Mouse (Mus musculus) kidney, postnatal 10 days (tissue): ENCODE measurements at regions not wholly inside any gene's neighbourhood (a gene's known extent, or its start where the extent isn't known, plus 50 kb on each side); places are given as distances from the start of the nearest gene placed in this dataset.

Source experiments
- DNase-seq: peaks from one replicate; pipeline ENCODE4 v3.0.0; 2021; ENCODE audit warnings: mixed read lengths

- peak; percentile 60 for DNase-seq
Observed at GRCm38 (mm10) chr3:149217916-149218803, 227.8 kb upstream of the Adgrl2 start.

- no peak for DNase-seq
Observed at GRCm38 (mm10) chr3:149216759-149217400, 226.5 kb upstream of the Adgrl2 start.

GRCm38 (mm10) chr3:149215691-149216090 lies 225.3 kb upstream of the Adgrl2 start:
- peak; percentile 23 for DNase-seq

- DNase-seq: no peak
Observed at GRCm38 (mm10) chr3:149211909-149212308, 221.6 kb upstream of the Adgrl2 start.

- no peak for DNase-seq
Observed at GRCm38 (mm10) chr3:149209260-149209659, 218.9 kb upstream of the Adgrl2 start.

GRCm38 (mm10) chr3:149203451-149203850 lies 213.1 kb upstream of the Adgrl2 start:
- no peak for DNase-seq

- peak; percentile 41 for DNase-seq
Observed at GRCm38 (mm10) chr3:149196477-149197185, 206.3 kb upstream of the Adgrl2 start.

- no peak for DNase-seq
Observed at GRCm38 (mm10) chr3:149190856-149191576, 200.7 kb upstream of the Adgrl2 start.

- DNase-seq: no peak
Observed at GRCm38 (mm10) chr3:149184136-149184551, 193.8 kb upstream of the Adgrl2 start.

- DNase-seq: no peak
Observed at GRCm38 (mm10) chr3:149182095-149182494, 191.7 kb upstream of the Adgrl2 start.

GRCm38 (mm10) chr3:149180129-149180528 lies 189.8 kb upstream of the Adgrl2 start:
- DNase-seq: no peak

- no peak for DNase-seq
Observed at GRCm38 (mm10) chr3:149179486-149180116, 189.2 kb upstream of the Adgrl2 start.

GRCm38 (mm10) chr3:149178891-149179290 lies 188.5 kb upstream of the Adgrl2 start:
- no peak for DNase-seq

GRCm38 (mm10) chr3:149174689-149175390 lies 184.5 kb upstream of the Adgrl2 start:
- no peak for DNase-seq

- peak; percentile 24 for DNase-seq
Observed at GRCm38 (mm10) chr3:149173537-149173936, 183.2 kb upstream of the Adgrl2 start.

GRCm38 (mm10) chr3:149171766-149172165 lies 181.4 kb upstream of the Adgrl2 start:
- no peak for DNase-seq

GRCm38 (mm10) chr3:149170191-149170590 lies 179.8 kb upstream of the Adgrl2 start:
- no peak for DNase-seq

- no peak for DNase-seq
Observed at GRCm38 (mm10) chr3:149169442-149169841, 179.1 kb upstream of the Adgrl2 start.

- DNase-seq: no peak
Observed at GRCm38 (mm10) chr3:149167997-149168396, 177.6 kb upstream of the Adgrl2 start.

GRCm38 (mm10) chr3:149164804-149165203 lies 174.4 kb upstream of the Adgrl2 start:
- DNase-seq: no peak

- DNase-seq: no peak
Observed at GRCm38 (mm10) chr3:149163591-149163990, 173.2 kb upstream of the Adgrl2 start.

- DNase-seq: no peak
Observed at GRCm38 (mm10) chr3:149160833-149161232, 170.5 kb upstream of the Adgrl2 start.
